Mouse (Mus musculus) ZHBTc4 (cell line): Measurements from ENCODE around the gene Psmd5.
A peak's percentile ranks its signal among the peaks of the same experiment; 100 is the strongest.

Experiments used
- DNase-seq: peaks from one replicate; pipeline ENCODE4 v3.0.0-alpha.2; 2011; ENCODE audit warnings: low read depth, low spot score

The Psmd5 gene

GRCm38 (mm10) chr2:34874816-34875345 is at the start of gene Psmd5:
Gene Psmd5 (minus strand): TSS chr2:34874968.
- DNase-seq, result no peak

- no peak for DNase-seq
These were observed 48.0 kb upstream of the Psmd5 start for GRCm38 (mm10) chr2:34922729-34923128.

DNA sequence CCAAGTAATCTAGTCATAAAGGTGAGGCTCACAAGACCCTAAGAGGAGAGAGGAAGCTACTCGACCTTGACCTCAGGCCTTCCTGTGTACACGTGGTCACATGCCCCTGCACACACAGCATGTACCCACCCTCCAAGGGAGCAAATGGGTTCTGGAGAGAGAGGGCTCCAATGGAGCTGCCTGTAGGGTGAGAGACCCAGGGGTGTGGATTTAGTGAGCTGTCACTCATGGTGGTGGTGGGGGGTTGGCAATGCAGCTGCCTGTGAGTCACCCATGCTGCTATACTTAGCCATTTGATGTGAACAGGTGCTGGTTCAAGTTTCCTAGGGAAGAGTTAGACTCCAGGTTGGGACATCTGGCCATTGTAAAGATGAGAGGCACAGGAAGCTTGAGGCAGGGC is 45.4 kb upstream of the Psmd5 start:
- DNase-seq, result peak; percentile 47

- DNase-seq, result no peak
These were observed 40.3 kb upstream of the Psmd5 start for GRCm38 (mm10) chr2:34915103-34915502.

GRCm38 (mm10) chr2:34914823-34915082 is 40.0 kb upstream of the Psmd5 start:
- no peak for DNase-seq

DNA sequence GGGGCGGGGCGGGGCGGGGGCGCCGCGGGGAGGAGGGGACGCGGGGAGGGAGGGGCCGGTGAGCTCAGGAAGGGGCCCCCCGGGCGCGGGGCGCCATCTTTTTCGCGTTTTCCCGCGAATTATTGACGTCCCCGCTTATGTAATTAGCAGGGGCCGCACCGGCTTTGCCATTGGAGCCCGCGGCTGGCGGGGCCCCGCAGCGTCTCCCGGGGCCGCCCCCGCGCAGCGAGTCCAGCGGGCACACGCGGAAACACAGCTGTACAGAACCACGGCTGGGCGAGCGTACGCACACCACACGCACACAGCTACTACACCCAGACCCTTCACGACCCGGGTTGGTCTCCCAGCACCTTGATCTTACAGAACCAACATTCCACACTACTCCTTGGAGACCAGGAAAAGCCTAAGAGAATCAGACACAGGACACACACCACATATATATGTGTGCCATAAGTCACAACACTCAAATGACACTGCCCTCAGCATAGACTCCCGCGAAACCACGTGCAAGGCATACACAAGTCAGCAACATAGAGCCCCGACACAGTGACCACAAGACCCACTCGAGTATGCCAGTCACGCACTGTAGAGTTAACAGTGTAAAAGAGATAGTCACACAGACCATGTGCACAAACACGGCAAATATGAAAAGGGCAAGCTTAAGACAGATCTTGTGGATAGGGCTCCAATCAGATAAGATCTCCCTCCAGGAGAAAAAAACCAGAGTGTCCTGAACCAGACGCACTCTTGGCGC is 39.5 kb upstream of the Psmd5 start:
- DNase-seq, result no peak

DNA sequence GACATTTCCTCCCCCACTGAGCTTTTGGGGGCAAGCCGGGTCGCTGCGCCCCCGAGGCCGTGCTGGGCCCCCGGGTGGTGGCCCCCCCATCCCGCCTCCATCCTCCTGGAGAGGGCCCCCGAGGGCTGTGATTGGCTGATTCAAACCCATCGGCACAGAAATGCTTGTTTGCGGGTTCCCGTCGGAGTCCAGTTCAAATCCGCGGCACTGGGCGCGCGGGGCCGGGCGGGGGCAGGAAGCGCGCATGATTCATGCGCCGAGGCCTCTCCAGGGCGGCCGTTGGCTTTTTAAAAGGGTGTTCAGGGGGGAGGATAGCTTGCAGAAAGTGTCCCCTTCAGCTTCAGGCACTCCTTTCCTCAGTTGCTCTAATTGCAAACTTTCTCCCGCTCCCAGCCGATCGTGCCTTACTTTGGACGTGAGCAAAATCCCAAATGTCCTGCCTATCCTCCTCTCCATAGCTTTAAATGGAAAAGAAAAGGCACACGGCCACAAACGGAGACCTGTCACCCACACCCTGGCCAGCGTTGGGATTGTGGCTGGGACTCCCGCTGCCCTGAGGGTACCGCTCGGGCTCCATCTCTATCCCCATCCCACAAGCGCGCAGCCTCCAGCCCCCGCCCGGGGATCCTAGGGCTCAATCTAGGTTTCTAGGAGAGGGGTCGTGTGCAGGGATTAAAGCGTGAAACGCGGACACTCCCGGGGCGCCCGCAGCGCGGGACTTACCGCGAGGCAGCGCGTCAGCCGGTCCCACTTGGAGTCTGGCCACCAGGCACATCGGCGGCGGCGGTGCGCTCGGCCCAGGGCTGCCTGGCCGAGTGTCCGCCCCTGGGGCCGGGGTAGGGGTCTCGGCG is 38.7 kb upstream of the Psmd5 start, which contains the start of gene Phf19:
Gene Phf19 (minus strand): TSS at position 809 of the 851 bp plus-strand sequence.
- DNase-seq, result peak; percentile 38

GRCm38 (mm10) chr2:34912613-34913012 is 37.8 kb upstream of the Psmd5 start:
- no peak for DNase-seq

DNA sequence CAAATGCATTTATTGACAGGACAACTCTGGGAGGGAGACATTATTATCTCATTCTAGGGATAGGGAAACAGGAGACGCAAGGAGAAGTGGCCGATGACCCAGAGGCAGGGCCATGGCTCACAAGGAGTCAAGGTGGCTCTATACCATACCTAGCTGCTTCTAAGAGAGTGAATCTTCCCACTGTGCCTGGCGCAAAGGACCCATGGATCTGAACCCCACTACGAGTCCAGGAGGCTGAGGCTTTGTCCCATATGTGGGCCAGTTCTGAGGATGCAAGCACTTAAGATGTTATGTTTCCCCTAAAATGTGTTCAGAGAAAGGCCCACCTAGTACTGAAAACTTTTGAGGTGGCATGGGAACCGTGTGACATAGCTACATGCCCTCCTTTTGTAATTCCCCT is 37.1 kb upstream of the Psmd5 start:
- DNase-seq, result no peak

- no peak for DNase-seq
These were observed 35.0 kb upstream of the Psmd5 start for GRCm38 (mm10) chr2:34909719-34910118.

DNA sequence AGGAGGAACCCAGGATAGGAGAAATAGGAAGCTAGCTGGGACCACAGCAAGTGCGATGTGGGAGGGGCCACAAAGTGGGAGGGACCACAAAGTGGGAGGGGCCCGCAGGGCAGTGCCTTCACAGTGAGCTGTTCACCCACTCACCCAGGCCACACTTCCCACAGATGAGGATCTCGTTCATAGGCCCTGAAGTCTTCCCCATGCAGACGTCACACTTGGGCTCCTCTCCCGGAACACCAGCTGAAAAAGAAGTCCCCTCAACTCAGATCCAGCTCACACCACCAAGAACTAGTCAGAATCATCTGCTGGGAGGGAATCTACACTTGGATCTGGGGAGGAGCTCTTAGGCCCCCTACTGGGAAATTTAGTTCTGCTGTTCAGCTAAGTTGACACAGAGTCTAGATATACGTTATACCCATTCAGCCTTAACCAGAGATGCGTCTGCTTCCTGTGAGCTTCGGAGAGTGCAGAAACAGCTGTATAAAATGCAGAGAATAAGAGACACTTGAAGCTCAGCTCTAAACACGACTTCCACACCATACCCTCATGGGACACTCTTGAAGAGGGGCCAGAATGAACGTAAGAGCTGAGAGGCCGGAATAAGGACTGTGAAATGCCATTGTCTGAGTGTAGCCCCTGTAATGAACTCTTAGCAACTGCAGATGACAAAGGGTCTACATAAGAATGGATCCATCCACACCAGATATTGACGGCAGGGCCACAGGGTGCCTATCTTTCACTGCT is 32.3 kb upstream of the Psmd5 start:
- peak; percentile 81 for DNase-seq

GRCm38 (mm10) chr2:34906426-34906825 is 31.7 kb upstream of the Psmd5 start:
- DNase-seq, result no peak

DNA sequence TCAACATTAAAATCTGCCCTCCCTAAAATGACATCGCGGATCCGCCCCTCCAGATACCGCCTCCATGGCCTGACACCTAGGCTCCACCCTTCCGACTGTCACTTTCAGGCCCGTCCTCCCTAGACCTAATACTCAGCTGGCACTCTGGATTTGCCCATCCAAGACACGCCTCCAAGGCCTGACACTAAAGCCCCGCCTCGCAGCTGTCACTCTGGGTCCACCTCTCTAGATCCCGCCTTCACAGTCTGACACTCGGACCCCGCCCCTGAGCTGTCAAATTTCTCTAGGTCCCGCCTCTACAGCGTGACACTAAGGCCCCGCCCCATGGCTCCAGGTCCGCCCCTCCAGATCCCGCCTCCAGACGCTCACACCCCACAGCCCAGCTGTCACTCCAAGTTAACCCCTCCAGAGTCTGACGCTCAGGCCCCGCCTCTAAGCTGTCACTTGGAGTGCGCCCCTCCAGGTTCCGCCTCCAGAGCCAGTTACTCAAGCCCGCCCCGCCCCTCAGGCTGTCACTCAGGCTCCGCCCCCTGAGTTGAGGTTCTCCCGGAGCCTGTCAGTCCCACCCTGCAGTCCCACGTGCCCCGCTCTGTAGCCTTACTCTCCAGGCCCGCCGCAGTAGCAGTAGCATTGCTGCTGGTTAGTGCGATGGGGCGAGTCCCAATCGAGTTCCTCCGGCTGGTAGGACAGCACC is 30.2 kb upstream of the Psmd5 start:
- peak; percentile 99 for DNase-seq

DNA sequence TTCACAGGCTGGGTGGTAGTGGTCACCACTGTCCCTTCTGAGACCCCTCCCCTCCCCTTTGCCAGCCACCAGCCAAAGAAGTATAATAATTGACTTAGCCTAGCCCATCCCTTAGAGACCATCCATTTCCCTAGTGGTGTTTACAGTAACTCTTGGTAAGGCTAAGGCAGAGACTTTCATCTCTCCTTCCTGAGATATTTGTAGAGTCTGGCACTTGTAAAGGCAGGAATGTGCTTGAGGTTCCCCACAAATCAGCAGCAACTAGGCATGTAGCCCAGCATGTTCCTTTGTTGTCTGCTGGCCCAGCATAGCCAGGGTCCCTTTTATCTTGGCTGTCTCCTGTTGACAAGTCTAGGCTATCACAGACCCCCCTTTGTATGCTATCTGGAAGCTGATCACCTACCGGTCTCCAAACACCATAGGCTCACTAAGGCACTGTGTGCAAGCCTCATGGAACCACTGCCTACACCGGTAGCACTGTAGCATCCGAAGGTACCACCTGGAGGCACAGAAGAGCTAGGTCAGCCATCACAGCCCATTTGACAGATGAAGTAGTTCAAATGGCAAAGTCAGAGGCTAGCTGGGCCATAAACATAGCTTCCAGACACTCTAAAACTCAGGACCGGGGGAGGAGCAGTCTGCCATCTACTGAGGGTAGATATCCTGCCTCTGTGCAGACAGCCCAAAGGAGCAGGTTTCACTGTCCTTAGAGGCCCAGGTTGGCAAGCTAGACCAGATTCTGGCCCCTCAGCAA is 29.1 kb upstream of the Psmd5 start:
- no peak for DNase-seq

DNA sequence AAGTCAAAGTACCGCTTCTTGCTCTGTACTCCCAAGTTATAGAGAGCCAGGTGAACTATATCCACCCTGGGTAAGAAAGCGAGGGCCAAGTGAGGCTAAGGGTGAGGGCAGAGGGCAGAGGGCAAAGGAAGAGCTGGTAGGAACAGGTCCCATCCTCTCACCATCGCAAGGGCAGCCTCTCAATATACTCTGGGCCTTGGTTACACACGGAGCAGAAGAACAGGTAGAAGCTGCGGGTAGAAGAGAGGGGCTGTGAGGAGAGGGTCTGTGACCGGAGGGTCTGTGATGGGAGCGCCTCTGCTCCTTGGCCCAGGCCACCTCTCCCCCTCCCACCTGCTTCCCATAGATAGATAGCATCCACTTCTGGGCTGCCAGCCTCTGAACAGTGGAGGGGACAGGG is 28.4 kb upstream of the Psmd5 start:
- no peak for DNase-seq

GRCm38 (mm10) chr2:34902731-34903130 is 28.0 kb upstream of the Psmd5 start:
- no peak for DNase-seq

DNA sequence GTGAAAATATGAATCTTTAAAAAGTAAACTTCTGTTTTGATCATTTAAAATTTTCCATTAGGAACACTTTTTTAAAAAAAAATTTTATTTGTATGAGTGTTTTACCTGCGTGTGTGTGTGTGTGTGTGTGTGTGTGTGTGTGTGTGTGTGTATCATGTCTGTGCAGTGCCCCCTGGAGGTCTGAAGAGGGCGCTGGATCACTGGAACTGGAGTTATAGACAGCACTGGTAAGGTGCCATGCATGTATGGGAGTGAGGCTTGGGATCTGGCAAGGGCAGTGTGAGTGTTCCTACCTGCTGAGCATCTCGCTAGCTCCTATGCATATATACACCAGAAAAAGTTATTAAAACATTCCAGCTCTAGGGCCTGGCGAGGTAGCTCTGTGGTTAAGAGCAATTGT is 27.0 kb upstream of the Psmd5 start:
- peak; percentile 66 for DNase-seq

- DNase-seq, result no peak
These were observed 25.6 kb upstream of the Psmd5 start for GRCm38 (mm10) chr2:34900412-34900811.

- DNase-seq, result no peak
These were observed 24.9 kb upstream of the Psmd5 start for GRCm38 (mm10) chr2:34899682-34900081.

- DNase-seq, result peak; percentile 85
These were observed 23.1 kb upstream of the Psmd5 start for GRCm38 (mm10) chr2:34897820-34898219.
